Mouse (Mus musculus) T-helper 17 cell (primary cell): Measurements from ENCODE around the gene Ptprg.
"Not testable (repeated sequence)": the region's sequence is repeated elsewhere in the genome, so short reads cannot be mapped to it uniquely, and the experiment has no call there.

Experiments
- in situ Hi-C, 2 experiments: fragments of 300-600 bp; cut with MboI, MseI; formaldehyde crosslinking; loops; 1 replicate in 1 of 2; 2 replicates in 1 of 2; pipeline ENCODE4 v1.15.1; 2025; ENCODE audit warnings: high pct_unique_total_duplicates in 2 of 2

Gene Ptprg

GRCm38 (mm10) chr14:11732376-11732775 lies 179.0 kb downstream of the Ptprg start:
- in situ Hi-C loops = no loop called here

GRCm38 (mm10) chr14:11743726-11744125 lies 190.4 kb downstream of the Ptprg start:
- in situ Hi-C loops = no loop called here

- in situ Hi-C loops = no loop called here
Measured at GRCm38 (mm10) chr14:11752678-11753077, 199.3 kb downstream of the Ptprg start.

GRCm38 (mm10) chr14:11754656-11755055 lies 201.3 kb downstream of the Ptprg start:
- in situ Hi-C loops = no loop called here

GRCm38 (mm10) chr14:11758185-11758584 lies 204.9 kb downstream of the Ptprg start:
- in situ Hi-C loops = no loop called here

- in situ Hi-C loops = no loop called here
Measured at GRCm38 (mm10) chr14:11759356-11759755, 206.0 kb downstream of the Ptprg start.

GRCm38 (mm10) chr14:11762995-11763394 lies 209.7 kb downstream of the Ptprg start:
- in situ Hi-C loops = no loop called here

GRCm38 (mm10) chr14:11772736-11773135 lies 219.4 kb downstream of the Ptprg start:
- in situ Hi-C loops = no loop called here

GRCm38 (mm10) chr14:11774476-11775037 lies 221.2 kb downstream of the Ptprg start:
- in situ Hi-C loops = no loop called here

- in situ Hi-C loops = no loop called here
Measured at GRCm38 (mm10) chr14:11775204-11775603, 221.9 kb downstream of the Ptprg start.

- in situ Hi-C loops = no loop called here
Measured at GRCm38 (mm10) chr14:11775951-11776495, 222.7 kb downstream of the Ptprg start.

GRCm38 (mm10) chr14:11776566-11776965 lies 223.2 kb downstream of the Ptprg start:
- in situ Hi-C loops = no loop called here

- in situ Hi-C loops = no loop called here
Measured at GRCm38 (mm10) chr14:11791190-11791589, 237.9 kb downstream of the Ptprg start.

GRCm38 (mm10) chr14:11793847-11794246 lies 240.5 kb downstream of the Ptprg start:
- in situ Hi-C loops = no loop called here

GRCm38 (mm10) chr14:11802355-11803035 lies 249.2 kb downstream of the Ptprg start:
- in situ Hi-C loops = no loop called here

- in situ Hi-C loops = no loop called here
Measured at GRCm38 (mm10) chr14:11806674-11807073, 253.3 kb downstream of the Ptprg start.

GRCm38 (mm10) chr14:11807465-11807864 lies 254.1 kb downstream of the Ptprg start:
- in situ Hi-C loops = no loop called here

GRCm38 (mm10) chr14:11811142-11811761 lies 257.9 kb downstream of the Ptprg start:
- in situ Hi-C loops = no loop called here

GRCm38 (mm10) chr14:11812291-11812690 lies 259.0 kb downstream of the Ptprg start:
- in situ Hi-C loops = no loop called here

- in situ Hi-C loops = not testable (repeated sequence)
Measured at GRCm38 (mm10) chr14:11814811-11815210, 261.5 kb downstream of the Ptprg start.

GRCm38 (mm10) chr14:11817236-11817635 lies 263.9 kb downstream of the Ptprg start:
- in situ Hi-C loops = no loop called here

GRCm38 (mm10) chr14:11818054-11818453 lies 264.7 kb downstream of the Ptprg start:
- in situ Hi-C loops = no loop called here

GRCm38 (mm10) chr14:11818721-11819120 lies 265.4 kb downstream of the Ptprg start:
- in situ Hi-C loops = no loop called here
